Mouse (Mus musculus) cerebellum, adult 11 months (tissue): ENCODE data around the gene Stk11ip.

ENCODE experiments used
- DNase-seq: peaks from one replicate; pipeline ENCODE4 v3.0.0; 2022

Stk11ip gene

DNA sequence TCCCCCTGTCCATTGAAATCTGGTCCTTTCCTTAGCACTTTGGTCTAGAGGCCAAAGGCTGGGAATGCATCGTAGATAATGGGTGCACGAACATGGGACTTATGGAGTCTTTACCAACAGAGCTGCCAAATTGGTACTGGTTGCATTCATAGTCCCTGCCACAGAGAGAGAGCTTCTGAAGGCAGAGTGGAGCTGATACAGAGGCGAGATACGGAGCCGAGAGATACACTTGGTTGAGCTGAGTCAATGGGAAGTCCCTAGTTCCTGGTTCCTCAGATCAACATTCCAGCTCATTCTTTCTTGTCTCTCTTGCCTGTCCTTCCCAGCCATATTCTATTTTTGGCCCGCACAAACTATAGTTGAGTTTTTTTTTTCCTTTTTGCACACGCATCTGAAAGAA is 52.4 kb downstream of the Stk11ip start:
- DNase-seq = no peak

DNA sequence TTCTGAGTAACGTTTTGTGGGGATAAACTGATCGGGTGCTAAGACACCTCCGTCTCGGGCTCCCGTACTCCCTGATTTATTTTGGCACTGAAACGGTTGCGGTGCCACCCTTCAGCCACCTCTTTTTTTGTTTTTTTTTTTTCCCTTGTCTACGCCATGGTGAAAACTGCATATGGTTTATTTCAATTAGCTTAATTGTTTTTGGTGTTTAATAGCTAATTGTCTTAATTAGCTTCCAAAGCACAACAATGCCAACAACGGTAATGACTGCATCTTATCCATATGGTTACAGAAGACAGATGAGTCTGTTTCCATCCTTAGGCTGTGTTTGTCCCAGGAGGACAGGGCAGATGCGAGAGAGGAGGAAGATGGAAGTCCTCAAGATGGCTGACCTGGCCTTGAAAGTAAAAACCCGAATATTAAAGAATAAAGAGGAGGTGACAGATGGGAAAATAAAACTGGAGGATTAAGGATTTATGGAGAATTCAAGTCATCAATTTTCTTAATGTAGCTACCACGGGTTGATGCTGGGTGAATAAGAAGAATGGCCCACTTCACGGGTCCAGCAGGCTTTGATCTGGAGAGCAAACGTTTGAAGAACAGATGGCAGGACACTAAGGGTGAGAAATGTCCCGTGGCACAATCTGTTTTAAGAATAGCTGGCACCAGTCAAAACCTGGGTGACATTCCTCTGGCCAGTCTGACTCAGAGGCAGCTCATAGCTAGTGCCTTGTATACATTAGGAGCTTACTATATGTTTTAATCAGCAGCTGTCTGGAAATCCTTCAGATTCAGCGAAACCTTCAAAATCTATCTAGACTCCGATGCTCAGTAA is 53.4 kb downstream of the Stk11ip start:
- peak; percentile 56 for DNase-seq

DNA sequence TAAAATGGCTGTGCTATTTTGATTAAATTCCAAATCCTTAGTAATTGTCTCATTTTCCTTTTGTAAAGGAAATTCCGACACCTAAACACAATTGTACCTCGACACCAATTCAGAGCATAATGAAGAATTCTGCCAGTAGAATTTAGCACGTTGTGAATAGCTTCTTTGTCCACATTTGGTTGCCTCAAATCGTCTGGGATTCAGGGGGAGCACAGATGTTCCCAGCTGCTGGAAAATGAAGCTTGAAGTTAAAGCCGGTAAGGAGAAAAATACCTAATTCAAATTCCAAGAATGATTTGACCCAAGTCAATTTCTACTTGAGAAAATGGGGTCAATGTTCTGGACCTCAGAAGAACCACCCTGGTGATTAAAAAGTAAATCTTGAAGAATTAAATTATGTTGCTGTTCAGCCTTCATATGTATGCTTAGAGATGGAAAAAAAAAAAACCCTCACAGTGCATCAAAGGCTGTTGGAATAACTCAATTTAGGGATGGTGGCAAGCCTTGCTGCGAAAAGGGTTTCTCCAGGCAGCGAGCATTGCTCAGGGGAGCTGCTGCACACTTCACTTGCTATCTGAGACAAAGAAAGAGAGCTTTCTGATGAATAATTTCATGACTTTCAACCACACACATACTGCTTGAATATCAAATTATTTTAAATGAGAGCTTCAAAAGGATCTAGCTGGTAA is 60.8 kb downstream of the Stk11ip start:
- DNase-seq = no peak

DNA sequence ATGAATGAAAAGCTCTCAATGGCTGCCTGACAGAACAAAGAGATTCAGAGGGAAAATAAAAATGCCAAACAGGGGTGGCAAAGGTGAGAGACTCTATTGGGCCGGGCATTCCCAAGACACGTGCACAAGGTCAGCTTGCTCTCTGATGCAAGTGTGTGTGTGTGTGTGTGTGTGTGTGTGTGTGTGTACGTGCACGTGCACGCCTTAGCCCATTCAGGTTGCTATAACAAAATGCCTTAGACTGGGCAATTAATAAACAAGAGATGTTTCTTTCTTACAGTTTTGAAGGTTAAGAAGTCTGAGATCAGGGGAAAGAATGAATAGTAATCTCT is 61.3 kb downstream of the Stk11ip start:
- DNase-seq = no peak

DNA sequence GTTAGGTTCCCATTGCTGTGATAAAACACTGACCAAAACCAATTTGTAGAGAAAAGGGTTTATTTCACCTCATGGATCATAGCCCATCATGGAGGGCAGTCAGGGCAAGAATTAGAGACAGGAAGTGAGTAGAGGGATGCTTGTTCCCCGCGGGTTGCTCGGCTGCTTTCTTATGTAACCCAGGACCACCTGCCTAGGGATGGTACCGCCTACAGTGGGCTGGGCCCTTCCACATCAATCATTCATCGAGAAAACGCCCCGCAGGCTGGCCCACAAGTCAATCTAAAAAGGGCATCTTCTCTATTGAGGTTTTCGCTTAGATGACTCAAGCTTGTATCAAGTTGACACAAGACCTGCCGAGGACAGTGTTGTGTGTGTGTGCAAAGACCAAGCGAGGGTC is 61.7 kb downstream of the Stk11ip start:
- no peak for DNase-seq

DNA sequence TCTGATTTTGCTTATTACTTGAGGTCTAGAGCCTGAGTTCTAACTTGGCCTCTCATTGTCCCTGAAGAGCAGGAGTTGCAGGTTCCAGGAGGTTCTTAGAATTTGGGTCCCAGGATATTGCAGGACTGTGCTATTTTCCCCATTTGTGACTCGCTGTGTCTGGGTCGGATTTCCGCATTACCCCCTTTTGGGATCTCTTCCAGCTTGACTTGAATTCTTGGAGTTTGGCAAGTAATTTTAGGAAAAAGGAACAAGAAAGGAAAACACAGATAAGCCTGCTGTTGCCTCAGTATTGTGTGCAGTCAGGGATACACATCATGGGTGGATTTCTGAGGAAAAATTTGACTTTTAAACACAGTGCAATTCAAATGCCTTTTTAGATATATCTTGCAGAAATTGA is 65.5 kb downstream of the Stk11ip start:
- DNase-seq = no peak
